Mouse (Mus musculus): ENCODE data around the gene Apol9b.

Gene Apol9b

GRCm38 (mm10) chr15:77784039-77784824 lies 55.4 kb downstream of the Apol9b start:
- no peak for DNase-seq

- no peak for DNase-seq
These were observed 57.0 kb downstream of the Apol9b start for GRCm38 (mm10) chr15:77785807-77786206.
